Mouse (Mus musculus) brown adipose tissue, adult 24 weeks (tissue): ENCODE measurements around the gene Smap1. TPM values are rescaled to one million over a fixed set of nuclear protein-coding genes. Genes with fewer than 3 reads are reported as not detected.
"Not testable (repeated sequence)": the region's sequence is repeated elsewhere in the genome, so short reads cannot be mapped to it uniquely, and the experiment has no call there.

Experiments
- H3K27ac ChIP-seq: fragments of 200-500 bp; replicated peaks from 2 replicates; pipeline ENCODE4 v1.5.1; 2012; ENCODE audit warnings: low read depth, mild to moderate bottlenecking, low read length
- H3K4me1 ChIP-seq: fragments of 200-500 bp; 2 replicates; pipeline ENCODE4 v1.6.1; 2012; ENCODE audit warnings: low read length, mixed read lengths; ENCODE audit not compliant: control insufficient read depth, insufficient read depth, insufficient read length
- H3K4me3 ChIP-seq: fragments of 200-500 bp; 2 replicates; pipeline ENCODE4 v1.5.1; 2012; ENCODE audit warnings: low read depth, mild to moderate bottlenecking, low read length, moderate library complexity; ENCODE audit not compliant: insufficient read depth
- polyA plus RNA-seq: library from polyadenylated mRNA; stranded (reverse); fragments of >200 nt; gene quantifications from 2 replicates; pipeline ENCODE4 v1.2.4, GENCODE M21; 2012; ENCODE audit not compliant: missing spikeins, insufficient read depth, insufficient read length

The Smap1 gene
- 56.7 and 58.5 TPM in 2 replicates for polyA plus RNA-seq

DNA sequence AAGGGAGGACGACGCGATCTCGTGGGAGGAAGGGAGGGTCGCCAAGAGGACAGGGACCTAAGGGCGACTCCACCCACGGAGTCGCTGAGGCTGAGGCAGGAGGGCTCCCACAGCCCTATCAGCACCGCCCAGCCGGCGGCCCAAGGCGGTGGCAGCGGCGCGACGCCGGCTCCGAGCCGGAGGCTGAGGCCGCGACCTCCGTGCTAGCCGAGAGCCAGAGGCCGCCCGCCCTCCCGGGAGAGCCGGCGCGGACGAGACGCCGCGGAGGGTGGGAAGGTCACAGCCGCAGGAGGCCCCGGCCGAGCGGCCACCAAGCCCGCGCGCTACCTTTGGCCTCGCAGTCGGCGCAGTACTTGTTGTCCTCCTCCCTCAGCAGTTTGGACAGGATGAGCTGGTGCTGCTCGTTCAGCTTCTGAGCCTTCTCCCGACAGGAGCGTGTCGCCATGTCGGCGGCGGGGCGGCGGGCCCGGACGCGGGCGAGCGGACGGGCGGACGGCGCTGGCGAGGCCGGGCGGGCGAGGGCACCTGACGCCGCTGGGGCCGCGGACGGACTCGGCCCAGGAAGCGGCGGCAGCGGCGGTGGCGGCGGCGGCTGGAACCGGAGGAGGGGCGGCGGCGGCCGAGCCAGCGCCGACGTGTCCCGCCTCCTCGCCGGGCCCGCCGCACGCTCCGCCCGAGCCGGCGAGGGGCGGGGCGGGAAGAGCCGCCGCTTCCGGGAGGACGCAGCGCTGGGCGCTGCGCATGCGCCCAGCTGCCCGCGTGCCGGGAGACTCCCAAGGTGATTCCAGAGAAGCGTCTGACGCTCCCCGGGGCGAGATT, at the start of gene Smap1:
Gene Smap1, minus strand, starts transcription at position 607 of the 819 bp plus-strand sequence.
- H3K4me1 ChIP-seq: peaks cover 2% of the 10 kb centered on the region; the same call in 1 of the 2 replicates
- peak within 1 kb of the TSS; percentile 100 for H3K4me3 ChIP-seq
- H3K27ac ChIP-seq: peak within 1 kb of the TSS; percentile 99

DNA sequence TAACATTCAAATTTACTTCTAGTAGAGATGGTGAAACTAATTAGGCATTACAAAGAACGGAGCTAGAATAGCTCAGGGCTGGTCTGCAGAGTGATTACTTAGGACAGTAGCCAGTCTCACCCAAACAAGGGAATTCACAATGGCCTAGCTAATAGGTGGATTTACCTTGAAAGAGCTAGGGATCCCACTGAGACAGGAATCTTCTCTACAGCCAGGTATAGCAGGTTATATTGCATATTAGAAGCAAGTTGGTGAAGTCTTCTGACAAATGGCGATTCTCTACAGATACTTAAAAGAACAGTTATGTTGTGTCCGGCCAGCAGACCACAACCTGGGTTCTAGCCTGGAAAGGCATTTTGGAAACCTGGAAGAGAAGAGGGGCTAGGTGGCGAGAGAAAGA, 49.0 kb upstream of the Smap1 start:
- H3K4me1 ChIP-seq, H3K4me3 ChIP-seq, H3K27ac ChIP-seq: not testable (repeated sequence)

DNA sequence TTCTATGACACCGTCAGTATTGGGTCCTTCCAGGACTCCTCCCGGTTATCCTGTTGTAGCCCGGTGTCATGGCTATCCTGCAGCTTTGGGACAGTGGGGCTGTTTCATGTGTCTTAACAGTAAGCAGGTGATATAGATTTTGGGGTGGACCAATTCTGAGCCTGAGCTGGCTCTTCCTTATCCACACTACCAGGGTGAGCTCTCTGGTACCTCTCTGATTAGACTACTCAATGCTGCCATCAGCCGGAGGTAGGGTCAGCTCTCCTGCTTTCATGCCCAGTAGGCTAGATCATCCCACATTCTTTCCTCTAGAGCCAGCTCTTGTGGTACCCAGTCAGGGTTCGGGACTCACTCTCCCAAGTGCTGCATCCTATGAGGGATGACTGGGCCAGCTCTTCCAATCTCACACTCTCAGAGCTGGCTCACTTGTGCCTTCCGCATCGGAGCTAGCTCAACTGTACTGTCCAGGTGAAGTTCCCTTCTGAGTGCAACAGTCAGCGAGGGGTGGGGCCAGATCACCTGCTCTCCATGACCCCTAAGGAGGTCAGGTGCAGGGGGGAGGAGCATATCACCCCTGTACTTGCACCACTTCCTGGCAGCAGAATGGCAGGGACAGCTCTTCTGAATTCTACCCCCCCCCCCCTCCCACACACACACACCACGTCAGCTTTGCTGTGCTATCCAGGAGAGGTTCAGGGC, 46.1 kb upstream of the Smap1 start:
- H3K4me1 ChIP-seq: no peaks in the 10 kb centered on the region
- H3K4me3 ChIP-seq: no peak overlapping the region
- no peak overlapping the region for H3K27ac ChIP-seq

DNA sequence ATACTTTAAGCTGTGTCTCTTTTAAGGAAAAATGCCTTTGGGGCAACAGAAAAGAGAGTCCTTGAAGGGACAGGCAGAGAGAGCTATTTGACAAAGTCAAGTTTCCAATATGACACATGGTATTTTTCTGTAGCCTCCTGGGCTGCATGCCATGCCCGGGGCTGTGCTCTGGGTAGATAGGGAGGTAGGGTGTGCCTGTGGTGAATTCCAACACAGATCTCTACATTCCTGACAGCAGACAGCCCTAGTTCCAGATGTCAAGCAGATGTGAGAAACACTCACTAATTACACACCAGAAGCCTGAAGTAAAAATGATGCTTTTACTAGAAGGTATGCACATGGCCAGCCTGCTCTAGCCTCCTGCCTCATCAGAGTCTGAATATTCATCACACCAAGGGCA, 44.1 kb upstream of the Smap1 start:
- no peaks in the 10 kb centered on the region for H3K4me1 ChIP-seq
- H3K27ac ChIP-seq: no peak overlapping the region

DNA sequence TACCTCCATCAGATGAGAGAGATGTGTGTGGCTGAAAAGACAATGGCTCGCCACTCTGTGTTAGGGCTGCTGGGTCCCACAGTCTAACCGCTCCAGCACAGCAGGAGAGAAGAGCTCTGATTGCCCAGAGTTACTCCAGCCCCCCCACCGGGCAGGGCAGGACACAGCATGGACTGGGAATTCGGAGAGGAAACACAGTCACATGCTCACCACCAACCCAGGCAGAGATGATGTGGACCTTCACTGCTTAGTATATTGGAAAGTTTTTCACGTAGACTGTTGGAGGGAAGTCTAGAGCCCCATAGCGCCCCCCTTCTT, 37.3 kb upstream of the Smap1 start:
- Histone ChIP-seq H3K4me1 (no peaks in the 10 kb centered on the region; the same call in 1 of the 2 replicates), H3K4me3 (no peak overlapping the region), H3K27ac (no peak overlapping the region)

More for the DNA sequence above, 44.1 kb upstream of the Smap1 start:
- H3K4me3 ChIP-seq: no peak overlapping the region

DNA sequence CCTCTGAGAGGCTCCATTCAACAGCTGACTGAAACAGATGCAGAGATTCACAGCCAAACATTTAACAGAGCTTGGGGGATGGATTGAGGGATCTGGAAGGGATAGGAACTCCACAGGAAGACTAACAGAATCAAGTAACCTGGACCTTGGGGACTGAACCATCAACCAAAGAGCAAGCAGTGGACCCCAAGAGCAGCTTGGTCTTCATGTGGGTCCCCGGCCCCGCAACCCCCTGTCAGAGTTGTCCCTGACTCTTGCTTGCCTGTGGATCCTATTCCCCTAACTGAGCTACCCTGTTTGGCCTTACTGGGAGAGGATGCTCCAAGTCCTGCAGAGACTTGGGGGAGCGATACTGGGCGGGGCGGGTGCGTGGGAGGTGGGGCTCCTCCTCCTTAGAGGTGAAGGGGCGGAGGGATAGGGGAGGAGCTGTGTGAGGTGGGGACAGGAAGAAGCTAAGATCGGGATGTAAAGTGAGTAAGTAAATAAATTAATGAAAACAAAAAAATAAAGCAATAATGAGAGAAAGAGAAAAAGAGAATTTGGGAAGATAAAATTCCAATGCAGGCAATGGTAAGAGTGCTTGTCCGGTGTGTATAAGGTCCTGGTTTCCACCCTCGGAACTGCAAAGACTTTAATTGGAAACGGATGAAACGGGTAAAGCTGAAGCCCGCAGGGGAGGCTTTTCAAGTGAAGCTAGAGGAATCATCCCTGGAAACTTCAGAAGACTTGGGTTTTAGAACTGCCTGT, 36.7 kb upstream of the Smap1 start:
- Histone ChIP-seq H3K4me1 (no peaks in the 10 kb centered on the region; the same call in 1 of the 2 replicates), H3K4me3 (no peak overlapping the region), H3K27ac (no peak overlapping the region)

DNA sequence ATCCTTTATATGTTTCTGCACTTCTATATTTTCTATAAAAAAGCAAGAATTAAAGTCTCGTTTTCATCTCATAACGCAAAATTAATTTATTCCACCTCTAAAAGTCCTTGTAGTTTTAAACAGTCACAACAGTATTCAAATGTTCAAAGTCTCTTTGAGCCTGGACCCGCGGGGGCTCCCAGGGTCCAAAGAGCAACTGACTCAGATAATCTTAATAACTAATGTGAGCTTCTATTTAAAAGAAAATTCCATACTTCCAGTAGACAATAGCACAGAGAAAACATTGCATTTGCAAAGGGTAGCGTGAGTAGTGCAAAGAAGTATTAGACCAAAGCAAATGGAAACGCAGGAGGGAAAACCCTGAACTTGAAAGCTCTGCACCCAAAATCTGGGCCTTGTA, 36.0 kb upstream of the Smap1 start:
- Histone ChIP-seq H3K4me1 (no peaks in the 10 kb centered on the region; the same call in 1 of the 2 replicates), H3K4me3 (no peak overlapping the region), H3K27ac (no peak overlapping the region)

DNA sequence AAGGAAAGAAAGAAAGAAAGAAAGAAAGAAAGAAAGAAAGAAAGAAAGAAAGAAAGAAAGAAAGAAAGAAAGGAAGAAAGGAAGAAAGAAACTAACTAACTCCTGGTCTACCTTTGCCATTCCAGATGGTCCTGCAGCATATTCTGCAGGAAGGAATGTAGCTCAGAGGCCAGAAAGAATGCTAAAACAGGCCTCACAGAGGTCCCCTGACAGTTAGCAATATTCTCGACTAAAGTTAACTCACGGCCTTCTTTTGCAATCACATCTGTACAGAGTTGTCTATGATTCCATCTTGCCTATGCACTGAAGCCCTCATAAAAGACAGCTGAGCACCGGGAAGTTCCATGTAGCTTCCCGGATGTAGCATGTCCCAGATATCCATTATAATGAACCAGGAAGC, 33.4 kb upstream of the Smap1 start:
- Histone ChIP-seq H3K4me3 (no peak overlapping the region), H3K4me1 (no peaks in the 10 kb centered on the region; the same call in 1 of the 2 replicates), H3K27ac (no peak overlapping the region)

DNA sequence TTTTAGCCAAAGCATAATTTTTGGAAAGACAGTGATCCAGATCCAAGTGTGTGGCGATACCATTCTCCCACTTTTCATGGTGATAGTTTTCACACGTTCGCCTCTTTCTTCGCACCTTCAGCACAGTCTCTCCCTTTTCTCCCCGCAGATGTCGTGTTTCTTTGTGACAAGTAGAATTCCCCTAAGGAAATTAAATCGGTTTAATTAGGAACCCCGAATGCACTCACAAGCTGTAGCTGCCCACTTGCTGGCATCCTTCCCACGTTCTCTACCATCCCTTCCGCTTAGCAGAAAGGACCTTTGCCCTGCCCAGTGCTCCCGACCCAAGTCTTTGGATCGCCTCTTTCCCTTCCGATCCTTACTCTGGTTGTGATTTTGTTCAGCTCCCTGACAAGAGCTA, 31.8 kb upstream of the Smap1 start:
- Histone ChIP-seq H3K4me3 (no peak overlapping the region), H3K4me1 (no peaks in the 10 kb centered on the region; the same call in 1 of the 2 replicates), H3K27ac (no peak overlapping the region)

DNA sequence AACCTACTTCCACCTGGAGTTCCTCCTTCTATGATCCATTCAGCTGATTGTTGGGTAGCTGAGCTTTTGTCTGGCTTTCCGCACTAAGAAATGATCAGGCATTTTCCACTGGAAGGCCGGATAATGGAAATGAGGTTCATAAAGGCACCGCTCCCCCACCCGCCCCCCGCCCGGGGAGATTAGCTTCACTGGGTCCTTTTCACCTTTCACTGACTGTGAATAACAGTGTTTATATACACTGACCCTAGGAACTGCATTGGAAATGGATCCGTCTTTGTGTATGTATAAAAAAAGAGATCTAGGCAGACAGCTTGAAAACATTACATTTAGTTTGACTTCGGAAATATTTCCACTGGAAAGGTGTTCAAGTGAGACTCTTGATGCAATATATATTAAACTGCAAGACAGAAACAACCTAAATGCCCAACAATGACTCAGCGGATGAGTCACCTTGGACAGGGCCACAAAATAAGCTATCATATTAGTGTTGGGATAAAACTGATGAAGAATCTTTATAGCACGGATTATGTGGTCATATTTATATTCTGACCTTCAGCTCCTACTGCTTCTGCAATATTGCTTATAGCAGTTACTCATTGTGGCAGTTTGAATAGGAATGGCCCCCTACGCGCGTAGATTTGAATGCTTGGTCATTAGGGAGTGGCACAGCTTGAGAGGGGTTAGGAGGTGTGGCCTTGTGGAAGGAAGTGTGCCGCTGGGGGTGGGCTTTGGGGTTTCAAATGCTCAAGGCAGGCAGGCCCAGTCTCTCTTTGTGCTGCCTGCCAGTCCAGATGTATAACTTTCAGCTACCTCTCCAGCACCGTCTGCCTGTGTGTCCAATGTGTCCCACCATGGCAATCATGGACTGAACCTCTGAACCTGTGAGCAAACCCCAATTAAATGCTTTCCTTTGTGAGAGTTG, 26.9 kb upstream of the Smap1 start:
- no peak overlapping the region for H3K27ac ChIP-seq
- H3K4me1 ChIP-seq: 0 out of 2 replicates have a peak, but pooled peaks cover 2% of the 10 kb centered on the region
- no peak overlapping the region for H3K4me3 ChIP-seq

DNA sequence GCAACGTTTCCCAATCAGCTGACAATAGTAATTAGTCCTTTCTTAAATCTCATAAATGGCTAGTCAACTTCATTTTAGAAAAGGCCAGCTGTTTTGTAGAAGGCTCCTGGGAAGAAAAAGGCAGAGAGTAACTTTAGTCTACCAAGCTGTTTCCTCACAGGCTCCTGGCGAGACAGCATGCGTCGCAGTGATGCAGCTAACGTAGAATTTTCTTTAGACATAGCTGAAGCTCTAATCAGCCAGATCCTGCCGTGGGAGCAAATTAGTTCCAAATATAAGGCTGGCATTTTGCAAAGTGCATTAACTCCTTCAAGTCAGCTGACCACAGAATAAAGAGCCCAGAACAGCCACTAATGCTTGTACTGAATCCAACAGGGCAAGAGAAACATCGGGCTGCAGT, 26.2 kb upstream of the Smap1 start:
- H3K4me1 ChIP-seq: 0 out of 2 replicates have a peak, but pooled peaks cover 2% of the 10 kb centered on the region
- no peak overlapping the region for H3K4me3 ChIP-seq
- H3K27ac ChIP-seq: no peak overlapping the region

DNA sequence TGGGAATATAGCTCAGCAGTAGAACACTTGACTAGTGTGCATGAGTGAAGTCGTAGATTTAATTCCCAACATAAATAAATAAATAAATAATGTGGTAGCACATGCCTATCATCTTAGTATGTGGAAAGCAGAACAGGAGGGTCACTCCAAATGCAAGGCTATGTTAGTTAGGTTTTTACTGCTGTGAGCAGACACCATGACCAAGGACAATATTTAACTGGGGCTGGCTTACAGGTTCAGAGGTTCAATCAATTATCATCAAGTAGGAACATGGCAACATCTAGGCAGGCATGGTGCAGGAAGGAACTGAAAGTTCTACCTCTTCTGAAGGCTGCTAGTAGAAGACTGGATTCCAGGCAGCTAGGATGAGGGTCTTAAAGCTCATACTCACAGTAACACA, 22.0 kb upstream of the Smap1 start:
- Histone ChIP-seq H3K4me1 (0 out of 2 replicates have a peak, but pooled peaks cover 2% of the 10 kb centered on the region), H3K4me3 (no peak overlapping the region), H3K27ac (no peak overlapping the region)

DNA sequence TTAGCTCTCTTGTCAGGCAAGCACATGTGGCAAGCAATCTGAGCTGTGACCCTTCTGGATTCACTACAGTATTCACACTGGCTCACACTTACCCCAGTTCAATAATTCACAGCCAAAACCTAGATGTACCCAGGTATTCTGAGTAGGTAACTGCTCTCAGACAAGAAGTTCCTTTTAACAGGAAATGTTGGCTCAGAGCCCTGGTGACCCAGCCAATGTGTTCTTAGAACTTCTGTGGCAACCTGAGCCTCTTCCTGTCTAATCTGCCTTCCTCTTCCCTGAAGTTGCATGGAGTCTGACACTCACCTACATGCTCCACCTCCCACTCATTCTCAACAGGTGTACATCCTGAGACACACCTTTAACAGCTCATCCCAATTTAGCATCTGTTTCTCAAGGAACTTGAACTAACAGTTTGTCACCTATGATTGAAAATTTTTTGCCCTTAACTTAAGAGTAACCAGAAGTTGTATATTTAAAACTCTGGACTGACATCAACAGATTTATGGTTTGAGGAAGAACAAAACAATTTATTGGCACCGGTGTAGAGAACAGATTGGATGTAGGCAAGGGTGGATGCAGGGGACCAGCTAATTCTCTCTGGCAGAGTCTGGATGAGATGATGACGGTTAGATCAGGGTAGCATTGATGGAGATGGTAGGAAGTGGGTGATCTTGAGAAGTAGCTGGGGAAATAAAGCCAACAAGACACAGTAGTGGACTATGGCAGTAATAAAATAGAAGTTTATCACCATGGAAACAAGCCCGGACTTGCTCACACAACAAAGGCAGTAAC, 21.2 kb upstream of the Smap1 start:
- Histone ChIP-seq H3K4me3 (no peak overlapping the region), H3K27ac (no peak overlapping the region), H3K4me1 (0 out of 2 replicates have a peak, but pooled peaks cover 2% of the 10 kb centered on the region)

DNA sequence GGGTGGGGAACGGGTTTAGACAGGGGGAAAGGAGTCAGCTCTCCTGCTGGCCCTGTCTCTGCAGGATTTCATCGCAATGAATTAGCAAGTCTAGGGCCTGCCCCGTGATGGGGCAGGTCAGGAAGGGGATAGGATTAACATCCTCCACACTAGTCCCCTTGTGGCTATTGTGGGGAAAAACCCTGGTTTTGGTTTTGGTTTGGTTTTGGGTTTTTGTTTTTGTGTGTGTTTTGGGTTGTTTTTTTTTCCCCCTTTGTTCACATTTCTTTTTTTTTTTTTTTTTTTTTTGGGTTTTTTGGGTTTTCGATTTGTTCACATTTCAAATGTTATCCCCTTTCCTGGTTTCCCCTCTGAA, 13.3 kb upstream of the Smap1 start:
- no peak overlapping the region for H3K27ac ChIP-seq
- no peaks in the 10 kb centered on the region for H3K4me1 ChIP-seq
- H3K4me3 ChIP-seq: no peak overlapping the region
